Mouse (Mus musculus) lung, postnatal 10 days (tissue): ENCODE results near the gene Zfp618.

Source experiments
- DNase-seq: peaks from one replicate; pipeline ENCODE4 v3.0.0; 2021

Zfp618 gene

DNA sequence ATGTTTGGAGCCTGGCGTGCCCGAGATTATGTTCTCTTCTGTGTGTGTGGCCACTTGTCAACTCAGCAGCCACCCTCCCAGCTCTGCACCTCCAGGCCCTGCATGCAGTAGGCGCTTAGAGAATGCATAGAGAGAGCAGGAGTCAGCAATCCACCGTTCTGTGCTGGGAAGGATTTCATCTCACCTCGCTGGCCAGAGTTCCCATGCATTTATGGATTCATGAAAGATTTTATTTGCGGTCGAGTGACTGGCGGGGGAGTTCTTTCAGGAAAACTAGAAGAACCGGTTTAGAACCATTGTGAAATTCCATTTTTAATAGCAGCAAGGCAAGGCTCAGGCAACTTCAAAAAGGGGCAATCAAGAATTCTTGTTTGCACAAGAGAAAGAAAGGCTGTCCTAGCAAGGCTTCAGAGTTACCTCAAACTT lies 67.2 kb downstream of the Zfp618 start:
- peak; percentile 29 for DNase-seq

GRCm38 (mm10) chr4:63033724-63034123 lies 68.4 kb downstream of the Zfp618 start:
- no peak for DNase-seq

DNA sequence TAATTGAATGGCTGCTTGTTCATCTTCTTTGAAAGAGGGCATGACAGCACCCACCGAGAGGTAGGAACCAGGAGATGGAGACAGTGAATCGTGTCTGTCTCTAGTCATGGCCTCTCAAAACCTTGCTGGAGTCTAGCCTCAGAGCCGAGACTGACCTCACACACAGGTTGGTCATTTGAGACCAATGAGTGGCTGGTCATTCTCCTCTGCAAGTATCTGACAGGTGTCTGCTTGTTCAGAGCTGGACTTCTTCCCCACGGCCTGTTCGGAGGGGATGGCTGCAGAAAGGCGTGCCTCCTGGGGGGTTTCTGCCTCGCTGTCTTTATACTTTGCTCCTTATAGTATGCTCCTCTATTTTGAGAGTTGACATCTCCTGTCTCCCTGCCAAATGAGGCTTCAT lies 70.6 kb downstream of the Zfp618 start:
- DNase-seq: no peak

- DNase-seq: no peak
Observed at GRCm38 (mm10) chr4:63036790-63037189, 71.4 kb downstream of the Zfp618 start.

- no peak for DNase-seq
Observed at GRCm38 (mm10) chr4:63037555-63037954, 72.2 kb downstream of the Zfp618 start.

- DNase-seq: no peak
Observed at GRCm38 (mm10) chr4:63038265-63038664, 72.9 kb downstream of the Zfp618 start.

GRCm38 (mm10) chr4:63038937-63039336 lies 73.6 kb downstream of the Zfp618 start:
- DNase-seq: no peak

- DNase-seq: no peak
Observed at GRCm38 (mm10) chr4:63048606-63049005, 83.2 kb downstream of the Zfp618 start.

DNA sequence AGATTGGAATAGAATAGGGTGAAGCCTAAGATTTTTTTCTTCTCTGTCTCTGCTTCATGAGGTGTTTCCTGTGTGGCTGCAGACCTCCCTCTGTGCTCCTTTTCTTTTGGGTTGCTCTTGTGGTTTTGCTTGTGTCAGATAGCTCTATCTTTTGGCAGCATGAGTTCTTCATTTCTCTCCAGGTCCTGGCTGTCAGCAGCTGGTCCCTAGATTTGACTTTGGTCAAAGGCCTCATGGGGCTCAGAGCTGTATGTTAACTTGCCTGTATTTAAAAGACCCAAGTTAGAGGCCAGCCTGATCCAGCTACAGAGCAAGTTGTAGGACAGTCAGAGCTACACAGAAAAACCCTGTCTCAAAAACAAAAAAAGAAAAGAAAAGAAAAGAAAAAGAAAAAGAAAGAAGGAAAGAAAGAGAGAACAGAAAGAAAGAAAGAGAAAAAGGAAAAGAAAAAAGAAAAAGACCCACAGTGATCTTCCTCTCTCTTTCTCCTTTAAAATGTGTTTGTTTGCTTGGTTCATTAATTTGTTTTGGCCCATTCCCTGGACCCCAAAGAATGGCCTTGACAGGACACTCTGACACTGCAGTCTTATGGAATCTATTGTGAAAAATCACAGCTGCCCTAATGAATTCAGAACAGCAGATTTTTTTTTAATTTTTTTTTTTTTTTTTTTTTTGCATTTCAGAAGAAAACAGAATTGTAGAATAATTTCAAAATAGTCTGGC lies 84.4 kb downstream of the Zfp618 start:
- no peak for DNase-seq

DNA sequence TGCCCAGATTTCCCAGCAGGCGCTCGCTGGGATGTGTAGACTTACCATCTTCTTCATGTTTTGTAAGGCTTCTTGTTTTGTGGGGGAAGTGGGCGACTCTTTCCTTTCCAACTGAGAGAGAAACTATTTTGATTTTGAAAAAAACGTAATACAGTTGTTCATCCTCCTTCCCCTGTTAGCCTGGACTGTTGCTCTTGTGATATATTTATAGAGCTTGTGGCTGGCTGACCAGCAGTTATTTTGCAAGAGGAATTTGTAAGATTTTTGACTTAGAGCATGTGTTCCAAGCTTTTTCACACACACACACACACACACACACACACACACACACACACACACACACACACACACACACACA lies 84.9 kb downstream of the Zfp618 start:
- no peak for DNase-seq

- DNase-seq: no peak
Observed at GRCm38 (mm10) chr4:63050949-63051348, 85.6 kb downstream of the Zfp618 start.

- no peak for DNase-seq
Observed at GRCm38 (mm10) chr4:63051940-63052661, 86.7 kb downstream of the Zfp618 start.

GRCm38 (mm10) chr4:63052662-63053033 lies 87.3 kb downstream of the Zfp618 start:
- DNase-seq: no peak

- no peak for DNase-seq
Observed at GRCm38 (mm10) chr4:63055216-63055745, 89.9 kb downstream of the Zfp618 start.

DNA sequence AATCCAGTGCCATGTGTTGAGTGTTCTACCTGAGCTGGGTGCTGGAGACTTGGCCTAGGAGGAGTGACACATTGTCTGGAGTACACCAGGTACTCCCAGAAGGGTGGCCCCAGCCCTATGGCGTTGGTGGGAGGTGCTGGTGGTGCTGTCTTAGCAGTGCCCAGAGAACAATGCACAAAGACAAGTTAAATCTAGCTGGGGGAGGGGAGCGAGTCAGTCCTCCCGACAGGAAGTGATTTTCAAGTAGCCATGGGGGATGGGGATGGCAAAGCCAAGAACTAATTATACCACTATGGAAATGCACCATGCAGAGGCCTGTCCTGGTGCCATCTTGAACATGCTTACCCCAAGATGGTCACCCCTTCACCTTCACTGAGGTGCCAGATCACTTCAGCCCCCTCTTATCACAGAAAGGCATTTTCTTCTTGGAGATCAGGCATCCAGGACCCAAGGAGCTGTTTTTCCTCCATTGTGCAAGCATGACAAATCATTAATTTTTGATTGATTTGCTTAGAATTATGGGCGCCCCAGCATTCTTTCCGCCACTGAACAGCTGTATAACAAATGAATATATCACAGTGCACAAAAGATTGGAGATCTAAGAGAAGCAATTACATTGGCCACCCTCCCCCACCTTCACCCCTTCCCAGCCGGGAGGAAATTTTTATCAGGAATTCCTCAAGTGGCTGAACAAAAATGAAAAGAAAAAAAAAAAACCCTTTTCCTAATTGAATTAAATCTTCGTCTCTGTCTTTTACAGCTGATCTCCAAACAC lies 91.5 kb downstream of the Zfp618 start:
- no peak for DNase-seq

DNA sequence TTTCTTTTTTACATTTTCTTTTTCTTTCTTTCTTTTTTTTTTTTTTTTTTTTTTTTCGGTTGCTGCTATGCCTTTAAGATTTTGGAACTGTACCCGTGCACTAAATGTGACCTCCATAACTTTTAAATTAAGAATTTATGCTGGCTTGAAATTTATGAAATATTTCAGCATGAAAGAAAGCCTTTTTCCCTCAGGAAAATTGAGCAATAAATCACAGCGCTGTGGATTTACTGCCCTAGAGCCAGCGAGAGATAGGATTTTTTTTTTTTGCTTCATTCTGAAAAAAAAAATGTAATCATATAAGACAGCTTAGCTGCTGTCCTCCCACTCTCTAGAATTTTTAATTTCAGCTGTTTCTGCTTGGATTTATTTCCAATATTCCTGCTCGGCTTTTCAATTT lies 92.2 kb downstream of the Zfp618 start:
- DNase-seq: no peak

DNA sequence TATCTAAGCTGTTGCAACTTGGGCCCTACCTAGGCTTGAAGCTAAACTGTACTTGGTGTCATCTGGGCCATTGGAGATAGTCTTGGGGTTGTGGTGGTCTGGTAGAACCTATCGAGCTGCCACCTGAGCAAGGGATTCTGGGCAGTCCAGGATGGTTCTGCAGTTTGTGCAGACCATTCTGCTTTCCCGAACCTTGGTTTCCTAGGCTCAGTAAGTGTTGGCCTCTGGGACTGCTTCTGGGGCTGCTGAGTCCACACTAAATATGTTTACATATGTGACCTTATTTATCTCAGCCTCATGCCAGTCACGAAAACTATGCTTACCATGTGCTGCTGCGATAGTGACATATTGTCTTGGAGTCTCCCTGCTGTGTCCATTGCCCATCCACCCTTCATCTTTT lies 93.3 kb downstream of the Zfp618 start:
- DNase-seq: no peak

GRCm38 (mm10) chr4:63060358-63060757 lies 95.0 kb downstream of the Zfp618 start:
- no peak for DNase-seq

- DNase-seq: no peak
Observed at GRCm38 (mm10) chr4:63061411-63061810, 96.0 kb downstream of the Zfp618 start.

GRCm38 (mm10) chr4:63063360-63063759 lies 98.0 kb downstream of the Zfp618 start:
- DNase-seq: no peak

GRCm38 (mm10) chr4:63064911-63065310 lies 99.5 kb downstream of the Zfp618 start:
- DNase-seq: no peak

- DNase-seq: no peak
Observed at GRCm38 (mm10) chr4:63066796-63067195, 101.4 kb downstream of the Zfp618 start.

GRCm38 (mm10) chr4:63067822-63068221 lies 102.4 kb downstream of the Zfp618 start:
- DNase-seq: no peak
